Mouse (Mus musculus): ENCODE measurements around the gene Gm45713. TPM values are rescaled to one million over a fixed set of nuclear protein-coding genes. Genes with fewer than 3 reads are reported as not detected.
"Not testable (repeated sequence)": the region's sequence is repeated elsewhere in the genome, so short reads cannot be mapped to it uniquely, and the experiment has no call there.

Gene Gm45713
- polyA plus RNA-seq, 1 experiment = 0.16 TPM

DNA sequence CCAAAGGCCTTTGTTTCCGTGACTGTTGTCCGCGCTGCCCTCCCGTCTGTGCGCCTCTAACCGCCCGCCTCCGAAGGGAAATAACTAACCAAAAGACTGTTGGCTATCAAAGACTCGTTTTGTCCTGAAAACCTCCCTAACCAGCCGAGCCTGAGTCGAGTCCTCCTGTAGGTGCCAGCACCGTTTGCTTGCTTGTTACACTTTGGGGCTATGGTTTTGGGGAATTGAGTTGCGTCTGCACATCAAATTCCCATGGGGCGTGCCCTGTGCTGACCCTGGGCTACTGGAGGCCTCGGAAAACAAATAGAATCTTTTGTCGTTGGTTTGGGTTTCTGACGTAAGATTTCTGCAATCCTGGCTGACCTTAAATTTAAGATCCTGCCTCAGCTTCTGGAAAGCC lies 6.7 kb downstream of the Gm45713 start:
- H3K4me3 ChIP-seq (replicated peaks; ENCODE audit: insufficient read depth, low read depth, low read length) = peak overlapping the region; percentile 64
- peak overlapping the region; percentile 57 for H3K27ac ChIP-seq (ENCODE audit: insufficient read depth, low read length)
- no peaks in the 10 kb centered on the region for H3K27me3 ChIP-seq (ENCODE audit: control insufficient read depth, insufficient read depth, low read length)
- WGBS = 3% methylated on average over 17 of the region's 17 CpGs
- no peak for TF ChIP-seq CTCF (IDR thresholded peaks at IDR 0.05; ENCODE audit: borderline replicate concordance, insufficient read depth, low read depth, low read length)
- TF ChIP-seq POLR2A (IDR thresholded peaks at IDR 0.05; ENCODE audit: borderline replicate concordance, insufficient read depth, low read length) = no peak
- no peak for DNase-seq
- H3K4me1 ChIP-seq (ENCODE audit: control insufficient read depth, insufficient read depth, low read length) = peaks cover 2% of the 10 kb centered on the region; the same call in 1 of the 2 replicates

DNA sequence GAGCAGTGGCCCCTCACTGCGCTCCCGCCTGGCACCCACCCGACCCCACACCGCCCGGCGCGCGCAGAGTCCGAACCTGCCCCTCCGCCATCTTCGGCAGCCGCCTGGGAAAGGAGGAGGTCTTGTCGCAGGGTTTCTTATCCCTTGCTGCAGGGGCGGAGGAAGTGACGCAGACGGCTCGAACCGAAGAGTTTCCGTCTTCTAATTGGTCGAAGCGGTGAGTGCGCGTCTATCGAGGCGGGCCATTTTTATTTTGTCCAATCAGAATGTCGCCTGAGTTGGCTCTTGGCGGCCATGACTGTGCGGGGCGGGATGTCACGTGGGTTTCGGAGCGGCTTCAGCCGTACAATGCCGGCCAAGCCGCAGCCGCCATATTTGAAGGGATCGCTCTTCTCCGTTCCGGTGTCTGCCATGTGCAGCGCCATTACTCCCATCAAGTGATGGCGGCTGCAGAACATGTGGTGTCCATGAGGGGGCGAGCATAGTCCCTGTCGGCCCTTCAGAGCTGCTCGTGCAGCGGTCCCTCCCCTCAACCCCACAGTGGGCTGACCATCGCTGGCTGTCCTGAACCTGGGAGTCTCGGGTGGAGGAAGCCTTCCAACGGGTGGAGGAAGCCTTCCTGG lies 7.3 kb downstream of the Gm45713 start, which contains the start of gene Rpl13a:
Gene Rpl13a, minus strand, starts transcription at position 138 of the 623 bp plus-strand sequence.
- WGBS = under 1% methylated on average over 48 of the region's 48 CpGs

DNA sequence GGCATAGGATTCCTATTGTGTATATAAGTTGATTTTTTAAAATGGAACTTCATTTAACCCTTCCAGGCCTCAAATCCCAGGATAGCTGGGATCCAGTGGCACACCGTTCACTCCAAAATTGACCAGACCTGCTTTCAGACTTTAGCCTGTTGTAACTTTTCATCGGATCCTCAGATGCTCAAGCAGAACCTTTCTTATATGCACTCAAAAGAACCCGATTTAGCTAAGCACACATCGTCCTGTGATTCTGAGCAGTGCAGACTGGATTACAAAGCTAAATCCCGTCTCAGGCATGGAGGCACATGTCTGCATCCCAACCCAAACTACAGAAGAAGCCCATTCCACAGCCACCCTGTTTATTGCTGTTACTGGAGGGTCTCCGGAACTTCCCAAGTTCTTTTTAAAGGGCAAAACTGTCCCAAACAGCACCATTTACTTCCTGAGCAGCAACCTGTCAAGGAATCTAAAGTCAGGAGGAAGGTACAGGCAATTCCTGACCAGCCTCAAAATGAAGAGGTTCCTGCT lies 8.3 kb downstream of the Gm45713 start:
- no peak for DNase-seq
- WGBS = under 1% methylated on average over 6 of the region's 6 CpGs
- H3K4me3 ChIP-seq (replicated peaks; ENCODE audit: insufficient read depth, low read depth, low read length) = peak overlapping the region; percentile 87
- peaks cover 3% of the 10 kb centered on the region; the same call in 1 of the 2 replicates for H3K4me1 ChIP-seq (ENCODE audit: control insufficient read depth, insufficient read depth, low read length)
- no peak for TF ChIP-seq CTCF (IDR thresholded peaks at IDR 0.05; ENCODE audit: borderline replicate concordance, insufficient read depth, low read depth, low read length)
- no peak for TF ChIP-seq POLR2A (IDR thresholded peaks at IDR 0.05; ENCODE audit: borderline replicate concordance, insufficient read depth, low read length)
- H3K27me3 ChIP-seq (ENCODE audit: control insufficient read depth, insufficient read depth, low read length) = no peaks in the 10 kb centered on the region
- no peak overlapping the region for H3K27ac ChIP-seq (ENCODE audit: insufficient read depth, low read length)

More for the DNA sequence above, 7.3 kb downstream of the Gm45713 start, which contains the start of gene Rpl13a:
- DNase-seq = peak; percentile 99 to 100
- Histone ChIP-seq H3K27me3 (ENCODE audit: control insufficient read depth, insufficient read depth, low read length) (no peaks in the 10 kb centered on the region), H3K27ac (ENCODE audit: insufficient read depth, low read length) (peak within 1 kb of the TSS; percentile 79), H3K4me3 (replicated peaks; ENCODE audit: insufficient read depth, low read depth, low read length) (peak within 1 kb of the TSS; percentile 87), H3K4me1 (ENCODE audit: control insufficient read depth, insufficient read depth, low read length) (peaks cover 2% of the 10 kb centered on the region; the same call in 1 of the 2 replicates)
- TF ChIP-seq POLR2A (IDR thresholded peaks at IDR 0.05; ENCODE audit: borderline replicate concordance, insufficient read depth, low read length) (peak; percentile 93), CTCF (IDR thresholded peaks at IDR 0.05; ENCODE audit: borderline replicate concordance, insufficient read depth, low read depth, low read length) (peak; percentile 82)

DNA sequence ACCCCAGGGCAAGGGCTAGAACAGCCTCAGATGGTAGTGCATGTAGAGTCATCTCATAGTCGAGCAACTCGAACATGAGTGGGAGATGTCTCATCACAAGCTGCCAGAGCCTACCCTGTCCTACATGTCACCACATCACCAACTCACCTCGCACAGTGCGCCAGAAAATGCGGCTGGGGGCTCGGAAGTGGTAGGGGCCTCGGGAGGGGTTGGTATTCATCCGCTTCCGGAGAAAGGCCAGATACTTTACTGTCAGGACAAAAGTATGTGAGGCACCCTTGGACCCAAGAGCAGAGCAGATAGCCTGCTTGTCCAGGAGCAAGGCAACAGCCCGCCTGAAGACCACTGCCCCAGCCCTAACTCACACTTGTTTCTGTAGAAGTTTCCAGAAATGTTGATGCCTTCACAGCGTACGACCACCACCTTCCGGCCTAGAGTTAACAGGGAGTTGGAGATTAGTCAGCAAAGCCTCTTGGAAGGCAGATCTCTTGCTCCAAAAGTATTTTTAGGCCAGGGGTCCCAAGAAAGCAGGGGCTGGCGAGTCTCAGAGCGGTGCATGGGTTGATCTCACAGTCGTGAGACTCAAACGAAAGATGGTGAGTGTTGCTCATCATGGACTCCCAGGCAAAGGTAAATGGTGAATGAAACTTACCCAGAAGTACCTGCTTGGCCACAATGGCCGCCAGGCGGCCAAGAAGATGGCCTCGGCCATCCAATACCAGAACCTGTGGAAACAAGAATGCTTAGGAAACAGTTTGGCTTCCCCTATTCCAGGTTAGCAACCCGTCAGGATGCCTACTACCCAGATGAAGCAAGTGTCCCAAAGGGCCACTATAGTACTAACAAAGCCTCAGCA lies 9.0 kb downstream of the Gm45713 start:
- Histone ChIP-seq H3K4me3 (replicated peaks; ENCODE audit: insufficient read depth, low read depth, low read length) (peak overlapping the region; percentile 87), H3K27ac (ENCODE audit: insufficient read depth, low read length) (no peak overlapping the region), H3K27me3 (ENCODE audit: control insufficient read depth, insufficient read depth, low read length) (no peaks in the 10 kb centered on the region), H3K4me1 (ENCODE audit: control insufficient read depth, insufficient read depth, low read length) (peaks cover 7% of the 10 kb centered on the region; the same call in 1 of the 2 replicates)
- WGBS = 35% methylated on average over 21 of the region's 21 CpGs
- DNase-seq = no peak
- TF ChIP-seq CTCF (IDR thresholded peaks at IDR 0.05; ENCODE audit: borderline replicate concordance, insufficient read depth, low read depth, low read length) = no peak
- no peak for TF ChIP-seq POLR2A (IDR thresholded peaks at IDR 0.05; ENCODE audit: borderline replicate concordance, insufficient read depth, low read length)

DNA sequence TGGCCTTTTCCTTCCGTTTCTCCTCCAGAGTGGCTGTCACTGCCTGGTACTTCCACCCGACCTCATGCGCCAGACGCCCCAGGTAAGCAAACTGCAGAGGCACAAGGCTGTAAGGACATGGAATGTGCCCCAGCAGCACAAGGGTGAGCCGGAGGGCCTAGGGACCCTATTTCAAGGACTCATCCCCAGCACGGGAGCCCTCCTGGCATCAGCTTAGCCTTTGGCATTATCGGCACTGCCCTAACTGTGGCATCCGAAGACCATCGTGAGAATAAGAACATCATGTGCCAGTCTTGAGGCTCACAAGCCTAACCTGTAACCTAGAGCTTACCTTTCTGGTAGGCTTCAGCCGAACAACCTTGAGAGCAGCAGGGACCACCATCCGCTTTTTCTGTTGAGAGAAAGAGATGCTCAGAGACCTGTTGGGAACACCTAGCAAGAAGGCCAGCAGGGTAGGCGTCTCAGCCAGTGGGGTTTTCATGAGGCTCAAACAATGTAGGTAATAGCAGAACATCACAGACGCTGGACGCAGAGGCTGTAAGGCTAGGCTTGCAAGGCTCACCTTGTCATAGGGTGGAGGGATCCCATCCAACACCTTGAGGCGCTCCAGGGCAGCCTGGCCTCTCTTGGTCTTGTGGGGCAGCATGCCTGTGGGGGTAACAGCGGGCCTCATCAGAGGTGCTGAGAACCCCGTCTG lies 9.7 kb downstream of the Gm45713 start:
- no peak for DNase-seq
- Histone ChIP-seq H3K27ac (ENCODE audit: insufficient read depth, low read length) (no peak overlapping the region), H3K27me3 (ENCODE audit: control insufficient read depth, insufficient read depth, low read length) (no peaks in the 10 kb centered on the region), H3K4me3 (replicated peaks; ENCODE audit: insufficient read depth, low read depth, low read length) (no peak overlapping the region), H3K4me1 (ENCODE audit: control insufficient read depth, insufficient read depth, low read length) (peaks cover 7% of the 10 kb centered on the region; the same call in 1 of the 2 replicates)
- WGBS = 68% methylated on average over 17 of the region's 17 CpGs
- no peak for TF ChIP-seq CTCF (IDR thresholded peaks at IDR 0.05; ENCODE audit: borderline replicate concordance, insufficient read depth, low read depth, low read length)
- TF ChIP-seq POLR2A (IDR thresholded peaks at IDR 0.05; ENCODE audit: borderline replicate concordance, insufficient read depth, low read length) = no peak

DNA sequence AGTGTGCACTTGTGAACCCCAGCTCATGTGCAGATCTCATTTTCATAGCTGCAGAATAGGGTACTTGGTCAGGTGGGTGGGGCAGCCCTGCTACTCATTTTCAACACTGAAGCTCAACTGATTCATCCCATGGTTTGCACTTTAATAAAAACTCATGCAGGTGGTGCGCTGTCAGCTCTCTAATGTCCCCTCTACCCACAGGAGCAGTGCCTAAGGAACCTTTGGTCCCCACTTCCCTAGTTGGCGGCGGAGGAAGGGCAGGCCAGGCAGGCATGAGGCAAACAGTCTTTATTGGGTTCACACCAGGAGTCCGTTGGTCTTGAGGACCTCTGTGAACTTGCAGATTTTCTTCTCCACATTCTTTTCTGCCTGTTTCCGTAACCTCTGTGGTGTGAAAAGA lies 10.4 kb downstream of the Gm45713 start:
- not testable (repeated sequence) for DNase-seq

DNA sequence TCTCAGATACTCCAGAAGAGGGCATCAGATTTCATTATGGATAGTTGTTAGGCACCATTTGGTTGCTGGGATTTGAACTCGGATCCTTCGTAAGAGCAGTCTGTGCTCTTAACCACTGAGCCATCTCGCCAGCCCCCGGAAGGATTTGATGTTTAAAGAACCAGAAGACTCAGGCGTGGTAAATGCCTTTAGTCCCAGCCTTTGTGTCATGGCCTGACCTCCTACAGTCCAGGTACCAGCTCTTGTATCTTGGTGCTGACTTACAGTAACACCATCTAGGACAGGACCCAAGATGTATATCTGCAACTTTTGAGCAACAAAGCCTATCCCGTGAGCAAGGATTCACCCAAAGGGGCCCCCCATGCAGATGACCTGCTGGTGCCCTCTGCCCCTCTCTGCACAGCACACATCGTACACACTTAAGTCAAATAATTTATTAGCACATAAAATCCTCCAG lies 10.9 kb downstream of the Gm45713 start:
- TF ChIP-seq CTCF (IDR thresholded peaks at IDR 0.05; ENCODE audit: borderline replicate concordance, insufficient read depth, low read depth, low read length) (no peak), POLR2A (IDR thresholded peaks at IDR 0.05; ENCODE audit: borderline replicate concordance, insufficient read depth, low read length) (no peak; the same call in 1 of the 2 replicates)
- no peak overlapping the region for H3K27ac ChIP-seq (ENCODE audit: insufficient read depth, low read length)
- H3K4me3 ChIP-seq (replicated peaks; ENCODE audit: insufficient read depth, low read depth, low read length) = no peak overlapping the region
- 32% methylated on average over 7 of the region's 7 CpGs for WGBS
- no peaks in the 10 kb centered on the region for H3K27me3 ChIP-seq (ENCODE audit: control insufficient read depth, insufficient read depth, low read length)
- no peak for DNase-seq
- peaks cover 7% of the 10 kb centered on the region; the same call in 1 of the 2 replicates for H3K4me1 ChIP-seq (ENCODE audit: control insufficient read depth, insufficient read depth, low read length)

More for the DNA sequence above, 10.4 kb downstream of the Gm45713 start:
- H3K4me1 ChIP-seq (ENCODE audit: control insufficient read depth, insufficient read depth, low read length); H3K27me3 ChIP-seq (ENCODE audit: control insufficient read depth, insufficient read depth, low read length); H3K4me3 ChIP-seq (replicated peaks; ENCODE audit: insufficient read depth, low read depth, low read length); H3K27ac ChIP-seq (ENCODE audit: insufficient read depth, low read length): not testable (repeated sequence)
- 65% methylated on average over 5 of the region's 5 CpGs for WGBS
